Mouse (Mus musculus) cortical plate, adult 2 months (tissue): Measurements from ENCODE around the gene Tktl1.
"Not testable (repeated sequence)": the region's sequence is repeated elsewhere in the genome, so short reads cannot be mapped to it uniquely, and the experiment has no call there.

Experiments
- CTCF ChIP-seq: fragments of 200-500 bp; IDR thresholded peaks from 2 replicates; pipeline ENCODE4 v1.5.1; 2011; ENCODE audit warnings: mild to moderate bottlenecking, control low read depth, low read length; ENCODE audit not compliant: insufficient read depth; ENCODE audit errors: extremely low read depth
- POLR2A ChIP-seq: fragments of 200-500 bp; IDR thresholded peaks from 2 replicates; pipeline ENCODE4 v1.6.1; 2011; ENCODE audit warnings: mild to moderate bottlenecking, low read length, control low read depth; ENCODE audit not compliant: insufficient read depth; ENCODE audit errors: extremely low read depth

GRCm38 (mm10) chrX:74135263-74135662 lies 41.8 kb upstream of the Tktl1 start, which contains the start of gene Mecp2:
- not testable (repeated sequence) for TF ChIP-seq POLR2A, CTCF
